Mouse (Mus musculus) thymus, adult 2 months (tissue): ENCODE results near the gene Fars2. TPM values are rescaled to one million over a fixed set of nuclear protein-coding genes. Genes with fewer than 3 reads are reported as not detected.

ENCODE experiments used
- DNase-seq: peaks from one replicate; pipeline ENCODE4 v3.0.0; 2021
- H3K27ac ChIP-seq: fragments of 200-500 bp; 2 replicates; pipeline ENCODE4 v1.5.1; 2012; ENCODE audit warnings: low read length, control low read depth; ENCODE audit not compliant: control insufficient read depth, insufficient read depth
- H3K27me3 ChIP-seq: fragments of 200-500 bp; 2 replicates; pipeline ENCODE4 v1.6.1; 2012; ENCODE audit warnings: mild to moderate bottlenecking, low read length, moderate library complexity, mixed read lengths; ENCODE audit not compliant: control insufficient read depth, insufficient read depth
- H3K36me3 ChIP-seq: fragments of 200-500 bp; 2 replicates; pipeline ENCODE4 v1.6.1; 2012; ENCODE audit warnings: mild to moderate bottlenecking, low read length, moderate library complexity; ENCODE audit not compliant: control insufficient read depth, insufficient read depth
- H3K4me1 ChIP-seq: fragments of 200-500 bp; replicated peaks from 2 replicates; pipeline ENCODE4 v1.6.1; 2012; ENCODE audit warnings: low read length; ENCODE audit not compliant: control insufficient read depth, insufficient read depth
- H3K4me3 ChIP-seq: fragments of 200-500 bp; 2 replicates; pipeline ENCODE4 v1.5.1; 2012; ENCODE audit warnings: mild to moderate bottlenecking, low read length, control low read depth, moderate library complexity; ENCODE audit not compliant: control insufficient read depth, insufficient read depth
- CTCF ChIP-seq: fragments of 200-500 bp; IDR thresholded peaks from 2 replicates; pipeline ENCODE4 v1.5.1; 2012; ENCODE audit warnings: mild to moderate bottlenecking, control low read depth, low read length, moderate library complexity, borderline replicate concordance; ENCODE audit not compliant: control insufficient read depth, poor library complexity, insufficient read depth; ENCODE audit errors: extremely low read depth
- POLR2A ChIP-seq: fragments of 200-500 bp; IDR thresholded peaks from 2 replicates; pipeline ENCODE4 v1.6.1; 2012; ENCODE audit warnings: mild to moderate bottlenecking, low read length, control low read depth, moderate library complexity; ENCODE audit not compliant: control insufficient read depth, poor library complexity, insufficient read depth; ENCODE audit errors: extremely low read depth
- WGBS: fragments of 180-500 bp; shearing (Covaris S2); methylation state at CpG from one replicate; pipeline ENCODE4 v1.1.7; 2018; 5-methylcytosine and 5-hydroxymethylcytosine counted together
- polyA plus RNA-seq: library from polyadenylated mRNA; depleted of rRNA; stranded (reverse); fragments of >200 nt; gene quantifications from 2 replicates; pipeline ENCODE4 v1.2.3, GENCODE M21; 2012

Gene Fars2
- polyA plus RNA-seq, 1 experiment = 47.6 TPM

DNA sequence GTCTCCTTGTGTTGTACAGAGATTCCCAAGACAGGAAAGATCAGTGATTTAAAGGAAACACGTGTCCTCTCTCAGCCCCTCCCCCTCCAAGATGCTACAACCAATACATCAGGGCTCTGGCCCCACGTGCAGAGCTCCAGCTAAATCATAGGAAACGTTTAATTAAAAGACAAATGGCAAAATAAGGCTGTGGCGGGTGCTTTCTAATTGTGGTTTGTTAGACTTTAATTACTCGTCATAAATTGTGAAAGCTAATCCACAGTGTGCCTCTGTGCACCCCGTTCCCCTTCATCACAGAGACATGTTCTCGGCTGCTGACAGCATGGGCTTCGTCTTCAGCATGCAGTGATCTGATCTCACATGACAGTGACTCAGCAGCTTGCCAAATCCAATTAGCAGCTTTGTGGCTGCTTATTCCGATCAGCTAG lies 400.9 kb downstream of the Fars2 start:
- Histone ChIP-seq H3K4me3 (no peak overlapping the region), H3K27me3 (no peaks in the 10 kb centered on the region), H3K27ac (no peak overlapping the region), H3K36me3 (no peaks in the 10 kb centered on the region), H3K4me1 (no peaks in the 10 kb centered on the region)
- TF ChIP-seq CTCF (no peak), POLR2A (no peak)
- no peak for DNase-seq
- 87% methylated on average over 9 of the region's 9 CpGs for WGBS

GRCm38 (mm10) chr13:36527761-36528160 lies 410.5 kb downstream of the Fars2 start:
- H3K4me1 ChIP-seq = no peaks in the 10 kb centered on the region
- no peak overlapping the region for H3K4me3 ChIP-seq
- no peak overlapping the region for H3K27ac ChIP-seq
- TF ChIP-seq CTCF = no peak
- TF ChIP-seq POLR2A = no peak
- no peaks in the 10 kb centered on the region for H3K36me3 ChIP-seq
- 96% methylated on average over 4 of the region's 4 CpGs for WGBS
- DNase-seq = no peak
- H3K27me3 ChIP-seq = no peaks in the 10 kb centered on the region

DNA sequence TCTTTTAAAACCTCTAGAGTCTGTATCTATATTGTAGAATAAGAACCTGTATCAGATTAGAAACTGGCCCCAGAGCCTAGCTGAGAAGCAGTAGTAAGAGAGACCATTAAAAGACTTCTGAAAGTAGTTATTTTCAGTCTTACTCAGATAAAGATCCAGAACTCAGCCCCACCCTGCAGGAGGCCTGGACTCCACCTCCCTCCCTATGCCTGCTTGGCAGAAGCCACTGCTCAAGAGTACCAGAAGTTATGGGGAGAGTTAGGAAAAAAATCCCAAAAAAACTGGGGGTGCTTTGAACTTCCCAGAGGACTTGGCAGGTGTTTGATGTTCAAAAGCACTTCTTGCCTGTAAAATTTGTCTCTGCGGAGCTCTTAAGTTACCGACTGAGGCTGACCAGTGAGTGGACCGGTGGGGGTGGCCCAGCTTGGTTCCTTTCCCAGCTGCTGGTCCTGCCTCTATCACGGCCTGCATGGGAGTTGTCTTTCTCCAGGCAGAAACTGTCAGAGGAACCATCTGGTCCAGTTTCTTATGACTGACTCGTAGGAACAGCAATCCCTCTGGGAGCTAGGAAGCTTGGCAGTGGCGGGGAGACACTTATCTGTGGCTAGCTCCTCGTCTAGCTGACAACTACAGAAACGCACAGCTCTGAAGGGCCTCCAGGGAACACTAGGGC lies 411.1 kb downstream of the Fars2 start:
- H3K27me3 ChIP-seq = no peaks in the 10 kb centered on the region
- WGBS = 91% methylated on average over 8 of the region's 8 CpGs
- no peak overlapping the region for H3K27ac ChIP-seq
- no peak for TF ChIP-seq POLR2A
- no peak for TF ChIP-seq CTCF
- H3K36me3 ChIP-seq = no peaks in the 10 kb centered on the region
- no peak overlapping the region for H3K4me3 ChIP-seq
- H3K4me1 ChIP-seq = no peaks in the 10 kb centered on the region
- DNase-seq = no peak

DNA sequence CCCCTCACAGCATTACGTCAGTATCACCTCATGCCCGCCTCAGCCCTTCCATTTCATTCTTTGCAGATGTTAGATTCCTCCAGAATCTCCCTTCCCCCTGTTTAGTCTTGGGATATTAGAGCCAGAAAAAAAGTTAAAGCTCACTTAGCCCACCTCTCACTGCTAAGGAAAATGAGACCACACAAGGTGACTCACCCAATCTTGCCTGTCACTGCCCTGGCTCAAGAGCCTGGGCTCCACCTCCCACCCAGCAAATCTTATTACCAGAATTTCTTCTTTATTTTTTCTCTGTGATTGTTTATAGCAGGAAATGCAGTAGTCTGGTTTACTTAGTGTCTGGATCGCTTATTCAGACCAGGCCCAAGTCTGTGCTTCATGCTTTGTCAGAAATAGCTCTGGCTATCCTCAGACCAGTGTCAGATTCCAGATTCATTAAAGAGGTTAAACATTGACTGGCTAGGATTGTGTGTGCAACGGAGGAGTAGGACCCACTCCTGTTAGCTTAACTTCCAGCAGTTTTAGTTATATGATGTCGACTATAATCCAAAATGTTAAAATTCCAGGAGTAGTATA lies 412.3 kb downstream of the Fars2 start:
- Histone ChIP-seq H3K36me3 (no peaks in the 10 kb centered on the region), H3K27me3 (no peaks in the 10 kb centered on the region), H3K4me1 (no peaks in the 10 kb centered on the region), H3K27ac (no peak overlapping the region), H3K4me3 (no peak overlapping the region)
- TF ChIP-seq CTCF (no peak), POLR2A (no peak)
- no peak for DNase-seq
- whole genome bisulfite sequencing = 99% methylated on average over 5 of the region's 5 CpGs

DNA sequence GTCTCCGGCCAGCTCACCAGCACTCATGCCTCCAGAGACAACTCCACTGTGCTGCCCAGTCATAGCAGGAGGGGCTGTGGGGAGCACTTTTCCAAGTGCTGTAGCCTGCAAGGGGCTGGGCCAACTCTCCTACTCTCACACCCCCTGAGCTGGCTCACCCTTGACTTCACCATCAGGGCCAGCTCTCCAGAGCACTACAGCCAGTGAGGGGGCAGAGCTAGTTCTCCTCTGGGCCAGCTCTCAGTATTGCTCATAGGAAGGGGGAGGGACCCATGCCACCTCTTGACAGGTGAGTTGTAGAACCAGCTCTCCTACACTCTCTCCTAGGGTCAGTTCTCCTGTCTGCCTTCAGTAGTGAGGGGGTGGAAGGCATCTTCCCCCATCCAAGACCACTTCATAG lies 413.6 kb downstream of the Fars2 start:
- H3K4me3 ChIP-seq = no peak overlapping the region
- no peak overlapping the region for H3K27ac ChIP-seq
- TF ChIP-seq POLR2A = no peak
- TF ChIP-seq CTCF = no peak
- H3K4me1 ChIP-seq = no peaks in the 10 kb centered on the region
- 100% methylated on average over 1 of the region's 1 CpGs for WGBS
- no peaks in the 10 kb centered on the region for H3K27me3 ChIP-seq
- no peaks in the 10 kb centered on the region for H3K36me3 ChIP-seq
- no peak for DNase-seq

DNA sequence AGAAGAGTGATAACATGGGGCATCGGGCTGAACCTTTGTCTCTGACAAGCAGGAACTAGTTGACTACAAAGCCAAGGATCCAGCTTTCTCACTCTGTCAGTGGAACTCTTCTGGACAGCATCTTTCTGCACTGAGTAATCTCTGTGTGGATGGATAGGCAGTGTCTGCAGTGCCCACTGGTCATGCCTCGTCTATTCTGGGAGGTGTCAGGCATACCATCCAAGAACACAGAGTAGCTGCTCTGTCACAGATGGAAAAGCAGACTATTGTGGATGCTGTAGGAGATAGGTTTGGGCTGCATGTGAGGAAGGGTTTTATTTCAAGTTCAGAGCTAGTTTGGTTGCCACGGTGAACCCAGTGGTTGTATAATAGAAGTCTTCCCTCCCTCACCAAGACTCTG lies 414.7 kb downstream of the Fars2 start:
- no peak overlapping the region for H3K27ac ChIP-seq
- H3K4me3 ChIP-seq = no peak overlapping the region
- no peaks in the 10 kb centered on the region for H3K36me3 ChIP-seq
- 92% methylated on average over 3 of the region's 3 CpGs for WGBS
- no peak for DNase-seq
- no peaks in the 10 kb centered on the region for H3K4me1 ChIP-seq
- H3K27me3 ChIP-seq = no peaks in the 10 kb centered on the region
- TF ChIP-seq CTCF (no peak), POLR2A (no peak)
